Comparison of ENCODE assay signal across 7 mouse cellular contexts in the genomic region with DNA sequence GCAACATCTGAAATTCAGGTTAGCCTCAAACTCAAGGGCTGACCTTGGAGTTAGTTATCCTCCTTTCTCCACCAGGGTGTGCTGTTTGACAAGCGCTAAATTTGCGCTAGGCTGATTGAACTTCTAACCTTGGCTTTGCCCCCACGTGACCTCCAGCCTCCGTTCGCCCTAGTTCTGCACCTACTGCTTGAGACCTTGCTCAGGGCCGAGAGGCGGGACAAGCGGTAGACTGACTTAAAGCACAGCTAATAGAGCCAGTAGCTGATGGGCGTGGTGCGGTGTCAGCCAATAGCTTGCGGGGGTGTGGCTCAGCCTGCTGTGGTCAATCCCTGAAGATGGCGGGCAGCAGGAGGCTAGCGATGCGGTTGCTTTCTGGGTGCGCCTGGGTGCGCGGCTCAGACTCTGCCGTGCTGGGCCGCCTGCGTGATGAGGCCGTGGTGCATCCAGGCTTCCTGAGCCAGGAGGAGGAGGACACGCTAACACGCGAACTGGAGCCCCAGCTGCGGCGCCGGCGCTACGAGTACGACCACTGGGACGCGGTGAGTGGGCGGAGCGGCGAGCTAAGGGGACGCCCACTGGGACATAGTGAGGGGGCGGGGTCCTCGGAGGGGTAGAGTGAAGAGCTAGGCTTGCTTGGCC. TPM values are rescaled to one million over a fixed set of nuclear protein-coding genes. Genes with fewer than 3 reads are reported as not detected.
DNase-seq lines count a peak whose midpoint lies in the region; ATAC-seq lines count a peak whose summit lies in the region.

TSS of gene Alkbh7 (plus strand) at position 311 of the 639 bp plus-strand sequence.

- H3K4me1 ChIP-seq in intestine, embryonic 16.5 days (ENCODE audit: control insufficient read depth, insufficient read depth, low read length): 0 out of 2 replicates have a peak, but pooled peaks cover 5% of the 10 kb centered on the region
- H3K4me1 ChIP-seq in midbrain, embryonic 11.5 days (ENCODE audit: control insufficient read depth, insufficient read depth, low read length): peaks cover 4% of the 10 kb centered on the region

- peak within 1 kb of the TSS; percentile 47; the same call in 1 of the 2 replicates for H3K27ac ChIP-seq in intestine, embryonic 16.5 days (ENCODE audit: low read length)
- H3K27ac ChIP-seq in midbrain, embryonic 11.5 days (ENCODE audit: low read depth, low read length): peak within 1 kb of the TSS; percentile 25; the same call in 1 of the 2 replicates

- intact Hi-C loops in left cerebral cortex, postnatal 36 days (cut with DNase I): loop anchor here (5.0 to 10.0 kb wide), 2 partner anchors 90 to 168 kb away; no protein-coding TSS in a partner anchor

- peak; percentile 100 for ATAC-seq in intestine, embryonic 16.5 days
- ATAC-seq in midbrain, embryonic 11.5 days (ENCODE audit: low FRiP score): peak; percentile 99

- 0% methylated on average over 38 of the region's 38 CpGs for WGBS in intestine, embryonic 16.5 days
- WGBS in midbrain, embryonic 11.5 days: under 1% methylated on average over 38 of the region's 38 CpGs

- peak within 1 kb of the TSS; percentile 70 for H3K4me3 ChIP-seq in intestine, embryonic 16.5 days (ENCODE audit: low read length)
- peak within 1 kb of the TSS; percentile 81 for H3K4me3 ChIP-seq in midbrain, embryonic 11.5 days (ENCODE audit: low read depth, low read length)

- H3K27me3 ChIP-seq in intestine, embryonic 16.5 days (replicated peaks; ENCODE audit: control insufficient read depth, insufficient read depth, low read length): no peaks in the 10 kb centered on the region
- no peaks in the 10 kb centered on the region for H3K27me3 ChIP-seq in midbrain, embryonic 11.5 days (ENCODE audit: control insufficient read depth, insufficient read depth, low read length)

- H3K9me3 ChIP-seq in intestine, embryonic 16.5 days (ENCODE audit: control insufficient read depth, low read length): no peaks in the 10 kb centered on the region
- H3K9me3 ChIP-seq in midbrain, embryonic 11.5 days (ENCODE audit: control insufficient read depth, low read length): no peaks in the 10 kb centered on the region

- peak within 1 kb of the TSS; percentile 75 for H3K9ac ChIP-seq in intestine, embryonic 16.5 days (ENCODE audit: low read depth, low read length)
- H3K9ac ChIP-seq in midbrain, embryonic 11.5 days (ENCODE audit: low read length): peak within 1 kb of the TSS; percentile 66

- peaks cover 26% of the 10 kb centered on the region for H3K36me3 ChIP-seq in intestine, embryonic 16.5 days (ENCODE audit: control insufficient read depth, insufficient read depth, low read length)
- H3K36me3 ChIP-seq in midbrain, embryonic 11.5 days (ENCODE audit: control insufficient read depth, insufficient read depth, low read length): peaks cover 11% of the 10 kb centered on the region

- peak; percentile 98 for DNase-seq in adrenal gland, adult 8-10 months
- DNase-seq in embryo, embryonic 9.5 days (ENCODE audit: extremely low spot score): peak; percentile 95
- peak; percentile 83 to 94 for DNase-seq in gastrocnemius, postnatal 4 days (ENCODE audit: low spot score in 2 of 2)
- DNase-seq in left cerebral cortex, postnatal 36 days (ENCODE audit: low spot score in 2 of 2): peak; percentile 92 to 93
- peak; percentile 98 for DNase-seq in midbrain, embryonic 11.5 days (ENCODE audit: low spot score, missing footprints)
- peak; percentile 98 for DNase-seq in skeletal muscle tissue, adult 2 months (ENCODE audit: low read depth, low spot score)

- peak within 1 kb of the TSS; percentile 76 for H3K4me2 ChIP-seq in intestine, embryonic 16.5 days (ENCODE audit: low read depth, low read length)
- peak within 1 kb of the TSS; percentile 57 for H3K4me2 ChIP-seq in midbrain, embryonic 11.5 days

RNA-seq across cellular contexts. Expression of gene Alkbh7, which starts in this region (rescaled TPM):
- 10 to 100 TPM; 69.8 to 87.3 (median 77.2) TPM for total RNA-seq in adrenal gland, adult 8-10 months (2022)
- 10 to 100 TPM; 36.6 to 37.0 TPM for total RNA-seq in gastrocnemius, postnatal 4 days (2021)
- polyA plus RNA-seq in intestine, embryonic 16.5 days (2015; fragmentation: Nextera tagmentation; extraction: Ambion mirVana): 41.7 and 43.7 TPM in 2 replicates
- total RNA-seq in left cerebral cortex, postnatal 36 days (2021): 10 to 100 TPM; 20.5 to 26.2 TPM
- polyA plus RNA-seq in midbrain, embryonic 11.5 days (2014; fragmentation: Nextera tagmentation; extraction: Ambion mirVana): 34.1 and 36.4 TPM in 2 replicates

Comparison
In these comparisons a context has a peak if more than half of its experiments do, and no peak if none do; other contexts are left out.
1. Peak in every context shown above with its lines: DNase-seq, ATAC-seq, H3K4me3 ChIP-seq and H3K27ac ChIP-seq.